Mouse (Mus musculus) common myeloid progenitor, adult 5-6 weeks (primary cell): ENCODE results near the gene P2rx4. TPM values are rescaled to one million over a fixed set of nuclear protein-coding genes. Genes with fewer than 3 reads are reported as not detected.
"Not testable (repeated sequence)": the region's sequence is repeated elsewhere in the genome, so short reads cannot be mapped to it uniquely, and the experiment has no call there.

ENCODE experiments used
- ATAC-seq: replicated peaks from 2 replicates; pipeline ENCODE4 v1.8.0; 2016; ENCODE audit warnings: low read depth, mild to moderate bottlenecking, moderate TSS enrichment, inconsistent platforms; ENCODE audit not compliant: poor library complexity, severe bottlenecking
- total RNA-seq: library from RNA; stranded (forward); fragments of 200-1000, 187-1606 nt; gene quantifications from 2 replicates; pipeline ENCODE4 v1.2.3, GENCODE M21; 2017

The P2rx4 gene
- 12.1 and 17.4 TPM in 2 replicates for total RNA-seq

DNA sequence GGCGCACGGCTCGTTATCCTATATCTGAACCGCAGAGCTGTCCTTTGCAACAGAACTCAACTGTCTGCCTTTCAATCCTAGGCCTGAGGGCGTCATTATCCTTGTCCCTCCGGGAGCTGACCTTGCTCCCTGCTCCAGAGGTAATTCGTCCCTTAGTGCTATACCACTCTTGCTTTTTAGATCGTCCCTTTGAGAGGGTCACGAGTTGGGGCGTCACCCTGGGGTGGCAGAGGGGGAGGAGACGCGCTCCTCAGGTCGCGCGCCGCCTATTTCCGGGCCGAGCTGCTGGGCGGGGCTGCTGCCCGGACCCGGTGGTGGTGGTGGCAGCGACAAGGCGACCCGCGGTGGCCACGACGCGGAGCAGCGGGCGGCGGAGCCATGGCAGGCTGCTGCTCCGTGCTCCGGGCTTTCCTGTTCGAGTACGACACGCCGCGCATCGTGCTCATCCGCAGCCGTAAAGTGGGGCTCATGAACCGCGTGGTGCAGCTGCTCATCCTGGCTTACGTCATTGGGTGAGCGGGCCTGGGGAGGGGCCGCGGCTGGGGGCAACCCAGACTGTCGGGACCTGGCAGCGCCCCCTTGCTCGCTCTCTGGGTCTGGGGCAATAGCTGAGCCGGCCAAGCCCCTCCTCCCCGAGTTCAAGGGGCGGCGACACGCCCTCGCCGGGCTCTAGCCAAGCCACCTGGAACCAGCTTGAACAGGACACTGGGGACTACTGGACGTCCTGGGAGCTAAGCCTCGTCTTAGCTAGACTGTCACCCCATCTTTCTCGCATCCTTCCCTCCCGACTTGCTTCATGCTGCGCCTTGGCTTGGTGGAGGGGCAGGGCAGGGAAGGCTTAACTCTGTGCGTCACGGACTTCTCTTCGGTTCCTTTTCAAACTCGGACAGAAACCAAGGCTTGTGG lies at the start of gene P2rx4:
TSS of gene P2rx4 (plus strand) at position 269 of the 906 bp plus-strand sequence.
- ATAC-seq, result peak; percentile 86

DNA sequence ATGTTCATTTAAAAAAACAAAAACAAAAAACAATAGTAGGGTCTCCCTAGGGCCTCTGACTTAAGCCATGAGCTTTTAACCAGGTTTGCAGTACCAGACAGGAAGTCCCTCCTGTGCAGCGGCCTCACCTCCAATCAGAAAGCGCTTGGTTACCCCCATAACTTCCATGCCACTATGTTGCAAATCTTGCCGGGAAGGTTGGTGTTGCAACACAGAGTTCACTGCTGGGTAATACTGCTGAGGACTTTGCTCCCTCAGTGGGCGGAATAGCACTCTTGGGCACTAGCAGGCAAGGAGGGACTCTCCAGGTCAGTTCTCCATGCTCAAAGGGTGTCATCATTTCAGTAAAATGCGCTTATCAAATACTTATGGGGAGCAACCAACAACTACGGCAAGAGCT lies 44.8 kb upstream of the P2rx4 start:
- ATAC-seq, result no peak

DNA sequence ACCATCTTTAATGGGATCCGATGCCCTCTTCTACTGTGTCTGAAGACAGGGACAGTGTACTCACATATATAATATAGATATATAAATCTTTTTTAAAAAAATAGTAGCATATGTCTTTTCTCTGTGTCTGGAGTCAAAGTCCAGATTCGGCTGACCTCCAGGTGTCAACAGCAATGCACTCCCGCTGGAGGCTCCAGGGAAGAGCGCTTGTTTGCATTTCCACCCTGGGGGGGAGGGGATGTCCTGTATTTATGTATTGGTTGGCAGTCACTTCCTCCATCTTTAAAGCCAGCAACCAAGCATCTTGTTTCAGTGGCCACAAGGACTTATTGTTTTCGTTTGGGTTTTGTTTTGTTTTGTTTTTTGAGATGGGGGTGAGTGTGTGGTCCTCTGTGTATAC lies 42.3 kb upstream of the P2rx4 start:
- ATAC-seq, result no peak

DNA sequence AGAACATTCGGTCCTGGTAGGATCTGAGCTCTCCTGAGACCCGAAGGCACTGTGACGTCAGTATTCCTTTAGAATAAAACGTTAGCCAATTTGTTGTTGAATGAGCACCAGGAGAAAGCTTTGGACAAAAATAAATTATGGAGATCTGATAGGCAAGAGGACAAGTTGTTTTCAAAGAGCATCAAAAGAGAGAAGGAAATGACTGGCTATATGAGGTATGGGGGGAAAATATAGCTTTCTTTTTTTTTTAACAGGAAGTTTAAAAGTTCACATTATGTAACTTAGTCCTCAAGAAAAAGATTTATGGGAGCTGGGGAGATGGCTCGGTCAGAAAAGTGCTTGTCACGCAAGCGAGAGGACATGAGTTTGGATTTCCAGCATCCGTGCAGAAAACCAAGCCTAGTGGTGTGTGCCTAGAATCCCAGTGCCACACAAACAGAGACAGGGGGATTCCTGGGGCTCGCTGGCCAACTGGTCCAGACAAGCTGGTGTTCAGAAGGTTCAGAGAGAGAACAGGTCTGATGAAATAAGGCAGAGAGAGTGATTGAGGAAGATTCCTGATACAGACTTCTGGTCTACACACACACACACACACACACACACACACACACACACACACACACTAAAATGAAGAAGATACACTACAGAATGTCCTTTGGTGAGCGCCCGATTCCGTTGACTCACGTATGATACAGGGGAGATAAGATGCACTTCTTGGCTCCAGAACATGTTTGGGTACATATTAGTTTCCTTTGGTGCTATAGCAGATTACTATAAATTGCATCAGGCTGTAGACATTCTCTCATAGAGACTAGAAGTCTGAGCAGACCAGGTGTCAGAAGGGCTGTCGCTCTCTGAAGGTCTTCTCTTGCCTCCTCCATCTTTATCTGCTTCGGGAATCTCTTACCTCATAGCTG lies 38.1 kb upstream of the P2rx4 start:
- peak; percentile 58 for ATAC-seq

DNA sequence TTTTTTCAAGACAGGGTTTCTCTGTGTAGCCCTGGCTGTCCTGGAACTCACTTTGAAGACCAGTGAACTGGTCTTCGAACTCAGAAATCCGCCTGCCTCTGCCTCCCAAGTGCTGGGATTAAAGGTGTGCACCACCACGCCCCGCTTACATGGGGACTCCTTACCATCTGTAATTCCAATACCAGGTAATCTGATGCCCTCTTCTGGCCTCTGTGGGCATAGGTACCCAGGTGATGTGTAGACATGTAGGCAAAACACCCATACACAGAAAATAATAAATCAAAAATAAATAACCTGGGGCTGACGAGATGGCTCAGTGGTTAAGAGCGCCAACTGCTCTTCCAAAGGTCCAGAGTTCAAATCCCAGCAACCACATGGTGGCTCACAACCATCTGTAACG lies 35.7 kb upstream of the P2rx4 start:
- ATAC-seq, result not testable (repeated sequence)

DNA sequence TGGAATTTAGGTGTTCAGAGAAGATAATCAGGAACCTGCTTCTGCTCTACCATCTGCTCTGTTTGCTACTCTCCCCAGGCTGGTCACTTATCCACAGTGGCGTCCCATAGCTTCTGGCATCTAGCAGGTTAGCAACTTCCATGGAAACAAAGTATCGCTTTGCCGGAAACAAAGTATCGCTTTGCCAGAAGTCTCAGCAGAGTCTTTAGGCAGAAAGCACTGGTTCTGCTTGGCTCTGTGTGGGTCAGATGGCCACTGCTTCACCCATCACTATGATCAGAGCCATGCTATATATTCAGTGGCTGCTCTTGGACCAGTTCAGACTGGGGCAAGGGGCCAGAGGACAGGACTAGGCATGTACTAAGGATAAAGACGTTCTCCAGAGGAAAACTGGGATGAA lies 35.0 kb upstream of the P2rx4 start:
- ATAC-seq, result no peak

DNA sequence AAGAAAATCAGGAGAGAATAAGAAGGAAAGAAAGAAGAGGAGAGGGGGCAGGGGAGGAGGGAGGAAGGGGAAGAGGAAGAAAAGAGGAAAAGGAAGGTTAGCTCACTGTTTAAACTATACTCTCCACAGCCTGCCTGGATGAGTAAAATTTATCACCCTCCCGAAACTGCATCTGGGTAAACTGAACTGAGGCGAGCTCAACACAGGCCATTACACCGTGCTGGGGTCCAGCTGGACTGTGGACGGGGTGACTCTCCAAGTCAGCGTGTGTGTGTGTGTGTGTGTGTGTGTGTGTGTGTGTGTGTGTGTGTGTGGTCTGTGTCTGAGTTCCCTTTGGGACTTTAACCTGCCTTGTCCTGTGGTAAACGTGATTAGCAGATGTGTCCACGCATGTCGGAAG lies 31.3 kb upstream of the P2rx4 start:
- no peak for ATAC-seq

DNA sequence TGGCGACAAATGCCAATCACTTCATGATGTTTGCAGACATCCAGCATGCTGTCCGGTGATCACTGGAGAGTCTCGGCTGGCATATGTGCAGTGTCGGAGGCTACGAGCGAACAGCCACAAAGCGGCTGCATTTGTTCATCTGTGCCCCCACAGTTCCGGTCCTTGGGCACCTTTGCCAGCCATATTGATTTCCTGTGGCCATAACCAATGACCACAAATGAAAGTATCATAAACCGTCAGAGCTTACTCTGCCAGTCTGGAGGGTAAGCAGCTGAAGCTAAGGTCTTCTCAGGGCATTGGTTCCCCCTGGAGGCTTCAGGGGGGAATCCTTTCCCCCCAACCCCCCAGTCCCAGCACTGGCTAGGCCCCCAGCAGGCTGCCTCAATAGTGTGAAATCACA lies 29.4 kb upstream of the P2rx4 start:
- peak; percentile 91 for ATAC-seq

DNA sequence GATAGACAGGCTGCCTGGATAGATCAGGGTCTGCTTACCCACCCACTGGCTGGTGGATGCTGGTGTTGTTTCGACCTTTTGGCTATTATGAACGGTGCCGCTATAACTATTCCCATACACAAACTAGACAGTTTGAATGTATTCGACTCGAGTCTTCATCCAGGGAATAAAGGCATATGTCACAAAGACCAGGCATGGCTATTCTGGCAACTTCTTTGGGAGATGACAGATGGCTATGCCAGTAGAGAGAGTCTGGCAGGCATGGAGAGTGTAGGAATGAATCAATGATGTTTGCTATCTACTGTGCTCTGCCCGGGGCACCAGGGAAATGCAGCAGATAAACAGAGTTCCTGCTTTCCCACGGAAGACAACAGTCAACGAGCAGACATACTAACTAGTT lies 27.5 kb upstream of the P2rx4 start:
- no peak for ATAC-seq

DNA sequence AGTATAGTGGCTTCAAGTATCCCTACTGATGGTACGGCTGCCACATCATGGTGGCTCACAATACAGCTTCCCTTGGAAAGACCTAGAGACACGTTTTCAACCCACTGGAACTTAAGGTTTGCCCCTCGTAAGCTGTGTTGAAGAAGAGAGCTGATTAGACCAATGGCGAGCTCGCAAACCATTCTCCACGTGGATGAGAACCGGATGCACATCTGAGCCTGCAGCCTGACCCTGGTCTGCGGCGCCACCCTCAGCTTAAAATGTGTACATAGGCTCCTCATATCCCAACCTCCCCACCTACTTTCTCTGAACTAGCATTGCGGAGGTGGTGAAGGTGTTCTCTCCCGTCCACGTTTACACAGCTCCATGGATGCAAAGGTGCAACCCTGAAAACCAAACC lies 26.1 kb upstream of the P2rx4 start:
- no peak for ATAC-seq

DNA sequence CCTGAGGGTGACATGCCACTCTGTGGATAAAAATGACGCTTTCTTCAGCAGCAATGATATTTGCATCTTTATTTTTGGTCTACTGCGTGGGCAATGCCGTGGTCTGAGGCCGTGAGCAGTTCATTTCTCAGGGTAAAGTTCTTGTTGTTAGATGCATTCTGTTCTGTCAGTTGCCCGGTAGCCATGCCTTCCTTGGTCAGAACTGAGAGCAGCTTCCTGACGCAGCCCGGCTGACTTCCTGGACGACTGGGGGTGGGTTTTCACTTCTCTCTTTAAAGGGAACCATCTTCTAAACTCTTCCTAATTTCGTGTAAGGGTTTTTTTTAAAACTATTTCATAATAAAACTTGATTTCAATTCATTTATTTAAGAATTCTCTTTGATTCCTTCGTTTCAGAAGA lies 23.4 kb upstream of the P2rx4 start:
- peak; percentile 80 for ATAC-seq

DNA sequence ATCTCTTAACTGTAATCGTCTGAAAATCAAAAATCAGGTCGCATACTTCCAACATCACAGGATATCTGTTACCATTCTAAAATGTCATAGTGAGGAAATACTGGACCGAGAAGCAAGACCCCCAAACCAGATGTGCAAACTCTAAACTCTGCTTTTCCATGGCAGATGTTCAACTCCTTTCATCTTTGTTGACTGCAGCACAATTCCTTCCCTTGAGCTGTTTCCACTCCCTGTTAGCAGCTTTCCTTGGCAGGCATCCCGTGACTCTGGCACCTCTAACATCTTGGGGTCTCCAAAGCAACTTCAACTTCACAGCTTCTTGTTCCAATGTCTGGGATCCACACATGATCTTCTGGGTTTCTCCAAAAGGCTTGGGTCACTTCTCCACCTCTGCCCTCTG lies 20.0 kb upstream of the P2rx4 start:
- no peak for ATAC-seq

DNA sequence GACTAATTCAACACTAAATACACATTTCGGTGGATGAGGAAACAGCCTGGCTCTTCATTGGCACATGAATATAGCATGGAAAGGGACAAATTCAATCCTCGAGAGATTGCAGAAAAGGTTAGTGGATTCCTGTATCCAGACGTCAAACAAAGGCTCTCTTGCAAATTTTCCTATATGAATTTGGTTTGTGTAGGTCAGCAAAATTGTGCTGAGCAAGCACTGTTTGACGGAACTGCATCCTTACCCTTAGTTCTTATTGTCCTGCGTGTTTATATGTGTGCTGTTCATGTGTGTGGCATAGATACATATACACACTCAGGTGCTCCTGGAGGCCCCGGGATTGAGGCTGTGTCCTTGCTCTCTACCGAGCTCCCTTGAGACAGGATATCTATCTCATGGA lies 18.2 kb upstream of the P2rx4 start:
- ATAC-seq, result no peak

DNA sequence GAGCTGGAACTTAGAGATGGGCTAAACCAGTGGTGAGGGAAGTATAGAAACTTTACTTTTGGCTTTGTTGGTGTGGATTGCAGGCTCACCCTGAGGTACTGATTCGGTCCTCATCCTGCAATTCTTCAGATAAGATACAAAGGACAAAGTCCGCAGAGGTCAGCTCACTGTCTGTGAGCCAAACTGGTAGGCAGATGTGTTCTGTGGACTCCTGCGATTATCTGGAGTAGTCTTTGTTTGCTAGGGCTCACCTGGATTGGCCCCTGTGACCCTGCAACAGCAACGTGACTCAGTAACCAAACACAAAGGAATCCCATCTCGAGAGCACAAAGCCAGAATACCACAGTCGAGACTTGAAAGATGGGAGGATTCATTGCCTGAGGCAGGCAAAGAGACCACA lies 16.9 kb upstream of the P2rx4 start:
- ATAC-seq, result no peak

DNA sequence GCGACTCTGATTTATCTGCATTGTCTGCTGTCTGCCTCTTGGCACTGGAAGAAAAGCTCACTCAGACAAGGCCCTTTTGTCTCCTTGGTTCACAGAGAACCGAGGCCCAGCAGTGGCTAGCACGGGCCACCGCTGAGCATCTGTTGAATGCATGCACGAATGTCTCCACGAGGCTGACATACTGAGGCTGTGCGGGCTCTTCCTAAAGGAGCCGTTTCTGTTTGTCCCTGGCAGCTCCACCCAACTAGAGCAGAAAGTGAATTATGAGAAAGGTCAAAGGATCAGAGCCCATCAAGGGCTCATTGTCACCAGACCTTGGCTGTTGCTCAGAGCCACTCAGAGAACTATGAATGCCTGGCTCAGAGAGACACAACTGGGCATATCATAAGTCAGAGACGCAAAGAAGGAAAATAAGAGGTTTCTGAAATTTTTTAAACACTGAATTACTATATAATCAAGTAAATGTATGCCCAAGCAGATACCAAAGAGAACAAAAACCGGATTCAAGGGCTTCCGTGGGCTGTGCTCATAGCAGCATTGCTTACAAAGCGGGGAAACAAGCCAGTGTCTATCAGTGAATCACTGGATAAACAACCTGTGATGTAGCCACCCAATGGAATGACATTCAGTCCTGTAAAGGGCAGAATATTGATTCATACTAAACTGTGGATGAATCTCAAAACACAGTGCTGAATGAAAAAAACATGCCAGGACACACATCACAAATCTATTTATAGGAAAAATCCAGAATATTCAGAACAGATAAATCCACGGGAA lies 13.7 kb upstream of the P2rx4 start:
- ATAC-seq, result no peak

DNA sequence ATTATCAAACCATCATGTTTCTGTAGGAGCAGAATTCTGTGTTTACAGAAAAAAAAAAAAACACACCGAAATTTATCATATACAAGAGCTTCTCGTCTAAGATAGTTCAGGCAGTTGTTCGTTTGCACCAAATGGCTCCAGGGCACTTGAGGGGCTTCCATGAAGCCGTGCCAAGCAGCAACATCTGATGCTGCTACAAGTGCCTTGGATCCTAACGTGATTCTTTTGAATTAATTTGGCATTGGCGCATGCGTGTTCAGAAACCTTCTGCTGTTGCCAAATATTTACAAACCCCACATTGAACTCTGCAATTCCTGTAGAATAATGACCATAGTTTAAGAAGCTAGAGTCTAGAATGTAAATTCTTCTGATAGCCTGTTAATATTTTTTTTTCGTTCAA lies 11.8 kb upstream of the P2rx4 start:
- ATAC-seq, result no peak

DNA sequence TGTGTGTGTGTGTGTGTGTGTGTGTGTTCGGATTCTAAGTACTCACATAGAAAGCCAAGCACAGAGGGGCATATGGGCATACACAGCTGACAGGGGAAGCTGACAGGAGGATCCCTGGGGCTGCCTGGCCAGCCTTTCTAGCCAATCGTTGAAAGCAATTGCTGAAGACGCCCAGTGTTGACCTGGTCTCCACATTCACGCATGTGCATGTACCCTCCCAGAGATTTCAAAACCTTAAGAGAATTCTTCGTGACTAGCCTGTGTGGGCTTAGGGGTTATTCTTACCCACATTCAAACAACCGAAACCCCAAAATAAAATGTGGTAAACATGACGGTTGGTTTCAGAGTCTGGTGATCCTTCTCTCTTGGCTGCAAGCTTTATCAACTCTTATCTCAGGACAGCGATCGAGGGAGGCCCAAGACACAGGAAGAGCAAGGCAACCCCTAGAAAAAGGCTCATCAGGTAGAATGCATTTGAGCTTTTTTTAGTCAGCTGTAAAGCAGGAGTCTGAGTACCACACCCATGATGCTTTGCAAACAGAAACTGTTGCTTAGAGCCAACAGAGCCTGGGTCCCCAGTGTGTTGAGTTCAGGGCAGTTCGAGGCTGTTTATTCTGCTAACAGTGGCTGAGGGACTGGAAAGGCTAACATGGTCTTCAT lies 9.2 kb upstream of the P2rx4 start:
- ATAC-seq, result peak; percentile 39

DNA sequence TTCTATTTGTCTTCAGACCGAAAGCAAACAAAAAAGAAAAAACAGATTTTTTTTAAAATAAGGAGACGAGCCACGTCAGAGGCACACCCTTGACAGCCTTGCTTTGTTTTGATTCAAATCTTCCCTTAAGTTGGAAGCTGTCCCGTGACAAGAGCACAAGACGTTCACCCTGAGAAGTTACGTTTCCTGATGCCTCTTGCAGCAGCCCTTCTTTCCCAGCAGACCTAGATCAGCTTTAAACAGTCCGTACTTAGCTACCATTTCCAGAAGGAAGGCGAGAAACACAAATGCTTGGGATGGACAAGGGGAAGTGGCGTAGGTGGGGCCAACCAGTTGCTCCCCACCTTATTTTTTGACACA lies 8.7 kb upstream of the P2rx4 start:
- ATAC-seq, result no peak

DNA sequence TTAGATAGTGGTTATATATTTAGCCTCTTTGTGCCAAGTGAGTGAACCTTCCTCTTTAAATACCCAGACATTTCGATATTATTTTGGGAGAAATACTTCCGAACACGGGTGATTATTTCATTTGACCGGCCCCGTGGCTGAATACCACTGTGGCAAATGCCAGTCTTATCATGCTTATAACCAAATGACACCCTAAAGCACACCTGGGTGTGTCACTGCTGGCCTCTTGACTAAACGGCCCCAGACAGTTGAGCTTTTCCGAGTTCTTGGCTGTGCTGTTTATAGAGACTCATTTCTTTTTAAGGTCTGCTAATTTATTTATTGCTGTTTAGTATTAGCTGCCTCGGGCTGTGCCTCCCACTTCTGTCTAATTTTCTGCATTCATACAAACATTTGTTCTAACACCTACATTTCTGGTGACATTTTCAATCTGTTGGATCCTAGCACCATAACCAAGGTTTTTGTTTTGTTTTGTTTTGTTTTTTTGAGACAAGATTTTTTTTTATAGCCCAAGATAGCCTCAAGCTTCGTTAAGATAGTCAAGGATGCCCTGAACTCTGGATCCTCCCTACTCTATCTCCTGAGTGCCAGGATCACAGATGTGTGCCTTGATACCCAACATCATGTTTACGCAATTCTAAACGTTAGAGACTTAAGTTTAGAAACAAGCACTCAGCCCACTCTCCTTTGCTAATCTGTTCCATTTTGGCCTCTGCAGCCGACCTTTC lies 7.1 kb upstream of the P2rx4 start:
- ATAC-seq, result no peak
